Mouse (Mus musculus): ENCODE measurements around the gene Map3k13.

DNA sequence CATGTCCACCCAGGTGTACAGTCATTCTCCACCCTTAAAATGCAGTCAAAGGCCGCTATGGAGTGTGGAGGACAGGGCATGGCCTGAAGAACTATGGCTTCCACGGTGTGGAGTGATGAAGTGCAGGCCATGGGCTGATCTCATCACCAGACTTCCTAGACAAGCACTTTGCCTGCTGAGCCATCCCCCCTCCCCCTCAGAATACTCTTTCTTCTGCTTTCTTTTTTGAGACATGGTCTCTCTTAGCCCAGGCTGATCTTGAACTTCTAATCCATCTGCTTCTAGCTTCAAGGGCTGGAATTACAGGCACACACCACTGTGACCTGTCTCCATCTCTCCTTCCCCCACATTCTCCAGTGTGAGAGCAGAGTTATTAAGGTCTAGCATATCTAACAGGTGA, 93.5 kb downstream of the Map3k13 start:
- TF ChIP-seq POLR2A (IDR thresholded peaks at IDR 0.05; ENCODE audit: low read depth, low read length) (no peak), CTCF (IDR thresholded peaks at IDR 0.05; ENCODE audit: extremely low read depth, insufficient read depth, insufficient read length, insufficient replicate concordance) (no peak)

All from spleen, adult 2 months (tissue).